Mouse (Mus musculus) layer of hippocampus, adult 9-11 months (tissue): ENCODE measurements at regions not wholly inside any gene's neighbourhood (a gene's known extent, or its start where the extent isn't known, plus 50 kb on each side); places are given as distances from the start of the nearest gene placed in this dataset.
"Not testable (repeated sequence)": the region's sequence is repeated elsewhere in the genome, so short reads cannot be mapped to it uniquely, and the experiment has no call there.

ENCODE experiments used
- DNase-seq: peaks from one replicate; pipeline ENCODE4 v3.0.0; 2022

GRCm38 (mm10) chr1:103986867-103987266 is 781.5 kb upstream of the Cdh20 start:
- peak; percentile 15 for DNase-seq

GRCm38 (mm10) chr1:104002906-104003305 is 765.4 kb upstream of the Cdh20 start:
- DNase-seq: not testable (repeated sequence)

GRCm38 (mm10) chr1:104029670-104030069 is 738.7 kb upstream of the Cdh20 start:
- DNase-seq: no peak

GRCm38 (mm10) chr1:104048440-104048839 is 719.9 kb upstream of the Cdh20 start:
- no peak for DNase-seq

GRCm38 (mm10) chr1:104049169-104049948 is 719.0 kb upstream of the Cdh20 start:
- peak; percentile 4 for DNase-seq
